Comparison of ENCODE assay signal across 16 mouse cellular contexts in the genomic region with DNA sequence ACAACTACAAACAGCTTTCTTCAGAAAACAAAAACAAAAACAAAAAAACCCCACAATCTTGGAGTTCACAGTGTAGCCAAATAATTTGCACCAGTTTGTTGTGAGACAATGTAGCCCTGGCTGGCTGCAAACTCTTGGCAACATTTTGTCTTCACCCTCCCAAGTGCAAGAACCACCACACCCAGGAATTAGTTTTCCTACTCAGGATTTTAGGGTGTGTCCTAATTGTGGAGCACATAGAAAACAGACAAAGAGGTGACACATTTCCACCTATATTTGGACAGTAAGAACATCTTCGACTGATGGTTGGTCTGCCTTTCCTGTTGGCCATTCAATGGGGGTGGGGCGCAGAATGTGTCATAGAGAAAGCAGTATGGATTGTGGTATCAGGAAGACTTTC.
"Had no signal": no experiment of that assay in that cellular context is flagged by ENCODE, and none has a peak within 500 bp of the region (broad histone marks: within the 10 kb centered on the region; RNA-seq: fewer than 3 reads in every experiment).

No protein-coding gene starts in this region.

- H3K4me3 ChIP-seq: kidney, embryonic 15.5 days; limb, embryonic 12.5 days; limb, embryonic 15.5 days had no signal

- H3K27ac ChIP-seq: kidney, embryonic 15.5 days; limb, embryonic 12.5 days; limb, embryonic 15.5 days; liver, embryonic 14.5 days; stomach, postnatal 0 days had no signal

- H3K9ac ChIP-seq: kidney, embryonic 15.5 days; limb, embryonic 12.5 days; limb, embryonic 15.5 days; liver, embryonic 14.5 days; liver, postnatal 0 days; lung, embryonic 14.5 days had no signal

- DNase-seq: kidney, postnatal 10 days; kidney, postnatal 4 days; left cerebral cortex, postnatal 4 days; liver, postnatal 0 days; lung, embryonic 14.5 days; lung, postnatal 10 days; lung, postnatal 4 days; midbrain, embryonic 14.5 days; thymus, adult 2 months; thymus, postnatal 14 days; thymus, postnatal 4 days had no signal

- H3K4me1 ChIP-seq: kidney, embryonic 15.5 days; limb, embryonic 12.5 days; limb, embryonic 15.5 days had no signal

- H3K36me3 ChIP-seq: kidney, embryonic 15.5 days; limb, embryonic 12.5 days; limb, embryonic 15.5 days had no signal

- H3K9me3 ChIP-seq: kidney, embryonic 15.5 days; limb, embryonic 12.5 days; limb, embryonic 15.5 days had no signal

- H3K27me3 ChIP-seq: kidney, embryonic 15.5 days; limb, embryonic 12.5 days; limb, embryonic 15.5 days had no signal
